In genomic region chr3:116126070-116126469, GRCm38 (mm10) we compare ENCODE assay signal across 8 mouse cellular contexts. TPM values are rescaled to one million over a fixed set of nuclear protein-coding genes. Genes with fewer than 3 reads are reported as not detected.
DNase-seq lines count a peak whose midpoint lies in the region; ATAC-seq and TF ChIP-seq lines count a peak whose summit lies in the region.

No protein-coding gene starts in this region.

- peaks cover 4% of the 10 kb centered on the region for H3K4me1 ChIP-seq in heart, adult 2 months (ENCODE audit: control insufficient read depth, insufficient read depth, low read length)
- H3K4me1 ChIP-seq in forebrain, embryonic 14.5 days (ENCODE audit: control insufficient read depth, insufficient read depth, low read length), result peaks cover 4% of the 10 kb centered on the region; the same call in 1 of the 2 replicates
- H3K4me1 ChIP-seq in liver, embryonic 12.5 days, result no peaks in the 10 kb centered on the region

- no peak for TF ChIP-seq EP300 in heart, adult 2 months (IDR thresholded peaks at IDR 0.05; ENCODE audit: insufficient read depth, low read depth, low read length)

- no peak for ATAC-seq in forebrain, embryonic 14.5 days
- ATAC-seq in liver, embryonic 12.5 days, result no peak

- H3K9ac ChIP-seq in heart, adult 2 months (ENCODE audit: low read depth, low read length), result no peak overlapping the region
- no peak overlapping the region for H3K9ac ChIP-seq in forebrain, embryonic 14.5 days (ENCODE audit: low read length)
- no peak overlapping the region for H3K9ac ChIP-seq in liver, embryonic 12.5 days

- peak overlapping the region; percentile 50 for H3K4me2 ChIP-seq in forebrain, embryonic 14.5 days (ENCODE audit: low read length)
- peak overlapping the region; percentile 43 for H3K4me2 ChIP-seq in liver, embryonic 12.5 days

- no peaks in the 10 kb centered on the region for H3K27me3 ChIP-seq in heart, adult 2 months (ENCODE audit: control insufficient read depth, insufficient read depth, low read length)
- no peaks in the 10 kb centered on the region for H3K27me3 ChIP-seq in forebrain, embryonic 14.5 days (replicated peaks; ENCODE audit: control insufficient read depth, insufficient read depth, low read length)
- H3K27me3 ChIP-seq in liver, embryonic 12.5 days (replicated peaks), result no peaks in the 10 kb centered on the region

- TF ChIP-seq POLR2A in heart, adult 2 months (IDR thresholded peaks at IDR 0.05; ENCODE audit: insufficient read depth, low read depth, low read length), result no peak

- no peaks in the 10 kb centered on the region for H3K9me3 ChIP-seq in forebrain, embryonic 14.5 days (replicated peaks; ENCODE audit: control insufficient read depth, low read length)
- no peaks in the 10 kb centered on the region for H3K9me3 ChIP-seq in liver, embryonic 12.5 days (replicated peaks)

- intact Hi-C loops in heart, adult 2 months (cut with DNase I), result loop anchor here (5.0 kb wide), 1 partner anchor 66 kb away; no protein-coding TSS in a partner anchor
- intact Hi-C loops in heart, postnatal 10 days (cut with DNase I), result loop anchor here (5.0 kb wide), 2 partner anchors 79 to 201 kb away; no protein-coding TSS in a partner anchor

- no peak overlapping the region; the same call in 1 of the 2 replicates for H3K4me3 ChIP-seq in heart, adult 2 months
- no peak overlapping the region for H3K4me3 ChIP-seq in forebrain, embryonic 14.5 days (ENCODE audit: low read depth, low read length)
- peak overlapping the region; percentile 5; the same call in 1 of the 2 replicates for H3K4me3 ChIP-seq in liver, embryonic 12.5 days

- DNase-seq in heart, adult 2 months, result no peak
- DNase-seq in heart, postnatal 10 days, result no peak
- peak; percentile 64 for DNase-seq in 3T3-L1 (ENCODE audit: low read depth, low spot score)
- no peak for DNase-seq in forebrain, embryonic 14.5 days (ENCODE audit: low spot score)
- DNase-seq in urinary bladder, adult 18-20 months (ENCODE audit: low spot score in 2 of 2), result no peak
- no peak for DNase-seq in layer of hippocampus, postnatal 36 days
- no peak for DNase-seq in cerebellum, postnatal 4 days (ENCODE audit: low spot score in 2 of 2)

- H3K79me2 ChIP-seq in heart, adult 2 months (replicated peaks; ENCODE audit: control insufficient read depth, insufficient read depth, low read length), result no peaks in the 10 kb centered on the region

- WGBS in heart, adult 2 months, result 58% methylated on average over 4 of the region's 4 CpGs
- WGBS in forebrain, embryonic 14.5 days, result 20% methylated on average over 4 of the region's 4 CpGs
- 52% methylated on average over 4 of the region's 4 CpGs for whole genome bisulfite sequencing in liver, embryonic 12.5 days (ENCODE audit: insufficient replicate concordance)

- H3K27ac ChIP-seq in heart, adult 2 months, result peak overlapping the region; percentile 6; the same call in 1 of the 2 replicates
- no peak overlapping the region for H3K27ac ChIP-seq in forebrain, embryonic 14.5 days (ENCODE audit: low read depth, low read length)
- H3K27ac ChIP-seq in liver, embryonic 12.5 days, result 0 out of 2 replicates have a peak overlapping the region, but pooled peaks have one; percentile 64

- H3K36me3 ChIP-seq in heart, adult 2 months (ENCODE audit: control insufficient read depth, insufficient read depth, low read length), result no peaks in the 10 kb centered on the region; the same call in 1 of the 2 replicates
- 0 out of 2 replicates have a peak, but pooled peaks cover 3% of the 10 kb centered on the region for H3K36me3 ChIP-seq in forebrain, embryonic 14.5 days (ENCODE audit: control insufficient read depth, insufficient read depth, low read length)
- peaks cover 11% of the 10 kb centered on the region for H3K36me3 ChIP-seq in liver, embryonic 12.5 days

- TF ChIP-seq CTCF in heart, adult 2 months (IDR thresholded peaks at IDR 0.05), result no peak

RNA-seq across cellular contexts. Expression of gene Vcam1, which starts 3.4 kb away (rescaled TPM):
- total RNA-seq in heart, adult 2 months (2021), result 10 to 100 TPM; 14.7 to 15.3 TPM
- 5.8 and 9.6 TPM in 2 replicates for polyA plus RNA-seq in heart, adult 2 months (2012; rRNA removed)
- 10 to 100 TPM; 16.5 to 17.6 TPM for total RNA-seq in heart, postnatal 10 days (2021)
- 33.1 and 35.6 TPM in 2 replicates for polyA plus RNA-seq in forebrain, embryonic 14.5 days (2014; fragmentation: Nextera tagmentation; extraction: Ambion mirVana)
- 47.5 and 51.6 TPM in 2 replicates for polyA plus RNA-seq in liver, embryonic 12.5 days (2016; fragmentation: Nextera tagmentation; extraction: Ambion mirVana)
- total RNA-seq in layer of hippocampus, postnatal 36 days (2021), result 10 to 100 TPM; 20.7 to 24.3 TPM
